In the genomic region with DNA sequence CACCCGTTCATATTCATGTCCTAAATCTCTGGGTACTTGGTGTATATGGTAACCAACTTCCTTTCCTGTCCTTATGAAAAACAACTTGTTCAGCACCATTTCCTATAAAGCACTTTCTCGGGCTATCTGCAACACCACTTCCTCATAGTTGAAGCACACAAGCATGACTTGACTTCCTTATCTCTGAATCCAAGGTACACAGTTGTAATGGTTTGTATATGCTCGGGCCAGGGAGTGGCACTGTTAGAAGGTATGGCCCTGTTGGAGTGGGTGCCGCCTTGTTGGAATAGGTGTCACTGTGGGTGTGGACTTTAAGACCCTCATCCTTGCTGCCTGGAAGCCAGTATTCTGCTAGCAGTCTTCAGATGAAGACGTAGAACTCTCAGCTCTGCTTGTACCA, we compare ENCODE assay signal across 8 mouse cellular contexts. TPM values are rescaled to one million over a fixed set of nuclear protein-coding genes. Genes with fewer than 3 reads are reported as not detected.
DNase-seq lines count a peak whose midpoint lies in the region; ATAC-seq lines count a peak whose summit lies in the region.

No protein-coding gene starts in this region.

- no peak overlapping the region for H3K4me2 ChIP-seq in intestine, embryonic 15.5 days (replicated peaks)

- no peak overlapping the region for H3K4me3 ChIP-seq in intestine, embryonic 15.5 days (replicated peaks)
- H3K4me3 ChIP-seq in hindbrain, embryonic 10.5 days, result no peak overlapping the region

- whole genome bisulfite sequencing in intestine, embryonic 15.5 days, result 55% methylated on average over 5 of the region's 5 CpGs
- WGBS in hindbrain, embryonic 10.5 days, result 91% methylated on average over 5 of the region's 5 CpGs

- peak; percentile 8 for DNase-seq in urinary bladder, postnatal 25 days (ENCODE audit: low spot score)
- no peak for DNase-seq in urinary bladder, postnatal 10 days (ENCODE audit: low spot score)
- DNase-seq in ovary, postnatal 14 days (ENCODE audit: low spot score), result no peak
- no peak for DNase-seq in left cerebral cortex, postnatal 10 days (ENCODE audit: extremely low spot score in 1 of 2, low spot score in 2 of 2)
- no peak for DNase-seq in hindbrain, embryonic 10.5 days (ENCODE audit: low spot score)
- no peak for DNase-seq in adrenal gland, postnatal 4 days (ENCODE audit: low spot score in 2 of 2)

- no peaks in the 10 kb centered on the region for H3K9me3 ChIP-seq in intestine, embryonic 15.5 days
- no peaks in the 10 kb centered on the region for H3K9me3 ChIP-seq in hindbrain, embryonic 10.5 days

- H3K36me3 ChIP-seq in intestine, embryonic 15.5 days, result no peaks in the 10 kb centered on the region
- peaks cover 5% of the 10 kb centered on the region; the same call in 1 of the 2 replicates for H3K36me3 ChIP-seq in hindbrain, embryonic 10.5 days

- no peak overlapping the region for H3K9ac ChIP-seq in intestine, embryonic 15.5 days

- peaks cover 4% of the 10 kb centered on the region; the same call in 1 of the 2 replicates for H3K4me1 ChIP-seq in intestine, embryonic 15.5 days (replicated peaks)
- 0 out of 2 replicates have a peak, but pooled peaks cover 6% of the 10 kb centered on the region for H3K4me1 ChIP-seq in hindbrain, embryonic 10.5 days (replicated peaks)

- no peaks in the 10 kb centered on the region for H3K27me3 ChIP-seq in intestine, embryonic 15.5 days (replicated peaks)
- no peaks in the 10 kb centered on the region for H3K27me3 ChIP-seq in hindbrain, embryonic 10.5 days (ENCODE audit: insufficient read depth, poor library complexity, severe bottlenecking)

- ATAC-seq in intestine, embryonic 15.5 days, result peak; percentile 96
- peak; percentile 98 for ATAC-seq in megakaryocyte progenitor cell, adult 5-6 weeks (replicated peaks; ENCODE audit: poor library complexity)

- 0 out of 2 replicates have a peak overlapping the region, but pooled peaks have one; percentile 9 for H3K27ac ChIP-seq in intestine, embryonic 15.5 days
- no peak overlapping the region for H3K27ac ChIP-seq in hindbrain, embryonic 10.5 days

- intact Hi-C loops in left cerebral cortex, postnatal 10 days (cut with DNase I), result no loop called here

RNA-seq across cellular contexts. Expression of gene Kif2a, which starts 23.3 kb away (rescaled TPM):
- polyA plus RNA-seq in intestine, embryonic 15.5 days (2015; fragmentation: Nextera tagmentation; extraction: Ambion mirVana), result 20.1 and 24.7 TPM in 2 replicates
- 53.7 and 55.1 TPM in 2 replicates for total RNA-seq in megakaryocyte progenitor cell, adult 5-6 weeks (2015)
- 15.2 and 18.0 TPM in 2 replicates for total RNA-seq in megakaryocyte progenitor cell, adult 5-6 weeks (2017)
- 100 to 1,000 TPM; 152 to 166 TPM for total RNA-seq in left cerebral cortex, postnatal 10 days (2021)
- polyA plus RNA-seq in hindbrain, embryonic 10.5 days (2016; fragmentation: Nextera tagmentation; extraction: Ambion mirVana), result 14.4 and 16.0 TPM in 2 replicates
- 10 to 100 TPM; 49.3 to 64.2 TPM for total RNA-seq in adrenal gland, postnatal 4 days (2021)

RNA-seq across cellular contexts. Expression of gene Dimt1, which starts 51.7 kb away (rescaled TPM):
- polyA plus RNA-seq in intestine, embryonic 15.5 days (2015; fragmentation: Nextera tagmentation; extraction: Ambion mirVana), result 32.8 and 38.8 TPM in 2 replicates
- 30.7 and 34.6 TPM in 2 replicates for total RNA-seq in megakaryocyte progenitor cell, adult 5-6 weeks (2015)
- 11.5 and 32.2 TPM in 2 replicates for total RNA-seq in megakaryocyte progenitor cell, adult 5-6 weeks (2017)
- total RNA-seq in left cerebral cortex, postnatal 10 days (2021), result 10 to 100 TPM; 19.3 to 21.2 TPM
- 37.1 and 49.2 TPM in 2 replicates for polyA plus RNA-seq in hindbrain, embryonic 10.5 days (2016; fragmentation: Nextera tagmentation; extraction: Ambion mirVana)
- total RNA-seq in adrenal gland, postnatal 4 days (2021), result 10 to 100 TPM; 16.6 to 17.8 TPM
